Mouse (Mus musculus) R1 (cell line): ENCODE results near the gene 1700008O03Rik.

Experiments
- DNase-seq: peaks from one replicate; pipeline ENCODE4 v3.0.0-alpha.2; 2018; ENCODE audit warnings: low read depth, low spot score

1700008O03Rik gene

DNA sequence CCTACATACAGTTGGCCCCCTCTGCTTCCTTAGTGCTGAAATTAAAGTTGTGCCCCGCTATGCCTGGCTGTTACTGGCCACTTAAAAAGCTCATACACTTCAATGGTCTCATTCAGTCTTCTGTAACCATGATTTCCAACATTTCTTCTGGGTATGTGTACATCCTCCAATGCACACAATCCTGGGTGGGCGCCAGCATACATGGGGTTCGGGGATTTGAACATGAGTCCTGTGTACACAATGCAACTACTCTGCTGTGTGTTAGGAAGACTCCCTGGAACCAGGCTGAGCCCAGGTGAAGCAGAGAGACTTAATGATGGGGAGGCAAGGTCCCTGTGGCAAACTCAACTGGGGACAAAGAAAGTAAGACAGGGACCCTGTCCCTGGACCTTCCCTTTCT, 9.8 kb downstream of the 1700008O03Rik start:
- no peak for DNase-seq

DNA sequence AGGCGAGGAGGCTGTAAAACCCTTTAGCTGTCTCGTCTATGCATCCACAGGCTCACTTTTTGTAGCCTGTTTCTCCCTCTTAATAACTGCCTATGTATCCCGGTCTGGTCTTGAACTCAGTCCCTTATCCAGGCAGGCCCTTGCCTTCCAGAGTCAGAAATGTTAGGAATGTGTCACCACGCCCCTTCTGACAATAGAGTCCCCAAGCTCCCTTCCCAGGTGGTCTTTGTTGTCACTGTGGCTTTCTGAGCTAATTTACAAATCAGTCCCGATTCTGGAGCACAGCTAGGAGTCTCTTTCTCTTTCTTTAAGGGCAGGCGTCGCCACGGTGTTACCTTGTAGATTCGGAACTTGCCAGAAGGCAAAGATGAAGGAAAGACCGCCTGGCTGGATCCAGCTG, 10.4 kb downstream of the 1700008O03Rik start:
- DNase-seq, result peak; percentile 100

- peak; percentile 98 for DNase-seq
These were observed 10.9 kb downstream of the 1700008O03Rik start for GRCm38 (mm10) chr7:44374756-44375155.

DNA sequence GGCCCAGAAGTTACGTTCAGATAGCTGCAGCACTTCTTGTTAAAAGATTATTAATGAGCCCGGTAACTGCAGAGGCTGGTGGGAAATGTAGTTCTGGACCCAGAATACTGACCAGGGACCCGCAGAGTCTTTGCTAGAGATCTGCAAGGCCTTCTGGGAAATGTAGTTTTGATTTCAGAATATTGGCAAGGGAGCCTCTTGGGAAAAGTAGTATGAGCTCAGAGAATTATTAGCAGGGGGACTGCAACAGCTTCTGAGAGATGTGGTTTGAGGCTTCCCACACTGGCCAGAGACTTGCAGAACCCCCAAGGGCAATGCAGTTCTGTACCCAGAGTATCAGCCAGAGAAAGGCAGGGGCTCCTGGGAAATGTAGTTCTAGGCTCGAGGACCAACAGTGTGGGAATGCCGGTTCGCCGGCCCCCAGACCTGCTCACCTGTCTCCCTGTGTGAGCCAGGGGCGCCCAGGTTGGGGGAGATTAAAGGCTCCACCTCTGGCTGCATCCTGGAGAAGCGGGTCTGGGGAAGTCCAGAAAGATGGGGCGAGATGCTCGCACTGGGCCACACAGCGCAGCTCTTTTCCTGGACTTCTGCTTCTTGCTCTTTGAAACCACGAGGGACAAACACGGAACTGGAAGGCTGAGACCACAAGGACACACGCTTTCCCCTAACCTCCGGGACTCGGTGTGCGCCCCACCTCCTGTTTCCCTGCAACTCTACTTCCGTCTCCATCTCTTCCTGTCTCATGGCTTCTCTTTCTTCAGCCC, 11.5 kb downstream of the 1700008O03Rik start:
- peak; percentile 93 for DNase-seq

DNA sequence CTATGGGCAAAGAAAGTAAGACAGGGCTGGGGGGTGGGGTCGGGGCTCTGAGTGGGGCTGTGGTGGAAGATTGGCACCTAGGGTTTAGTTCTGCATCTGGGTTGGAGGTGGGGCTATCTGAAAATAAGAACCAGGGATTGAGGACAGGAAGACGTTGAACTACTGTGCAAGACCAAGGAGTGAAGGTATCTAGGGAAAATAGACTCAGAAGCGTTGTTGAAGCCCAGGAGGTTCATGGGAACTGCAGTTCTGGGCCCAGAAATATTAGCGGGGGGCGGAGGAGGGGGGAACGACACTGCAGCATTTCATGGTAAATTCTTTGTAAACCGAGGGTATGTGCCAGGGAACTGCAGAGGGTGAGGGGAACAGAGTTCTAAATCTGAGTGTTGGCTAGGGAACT, 12.2 kb downstream of the 1700008O03Rik start:
- DNase-seq, result no peak

- no peak for DNase-seq
These were observed 12.9 kb downstream of the 1700008O03Rik start for GRCm38 (mm10) chr7:44372678-44373077.

GRCm38 (mm10) chr7:44360792-44361301, 24.8 kb downstream of the 1700008O03Rik start:
- DNase-seq, result peak; percentile 50

DNA sequence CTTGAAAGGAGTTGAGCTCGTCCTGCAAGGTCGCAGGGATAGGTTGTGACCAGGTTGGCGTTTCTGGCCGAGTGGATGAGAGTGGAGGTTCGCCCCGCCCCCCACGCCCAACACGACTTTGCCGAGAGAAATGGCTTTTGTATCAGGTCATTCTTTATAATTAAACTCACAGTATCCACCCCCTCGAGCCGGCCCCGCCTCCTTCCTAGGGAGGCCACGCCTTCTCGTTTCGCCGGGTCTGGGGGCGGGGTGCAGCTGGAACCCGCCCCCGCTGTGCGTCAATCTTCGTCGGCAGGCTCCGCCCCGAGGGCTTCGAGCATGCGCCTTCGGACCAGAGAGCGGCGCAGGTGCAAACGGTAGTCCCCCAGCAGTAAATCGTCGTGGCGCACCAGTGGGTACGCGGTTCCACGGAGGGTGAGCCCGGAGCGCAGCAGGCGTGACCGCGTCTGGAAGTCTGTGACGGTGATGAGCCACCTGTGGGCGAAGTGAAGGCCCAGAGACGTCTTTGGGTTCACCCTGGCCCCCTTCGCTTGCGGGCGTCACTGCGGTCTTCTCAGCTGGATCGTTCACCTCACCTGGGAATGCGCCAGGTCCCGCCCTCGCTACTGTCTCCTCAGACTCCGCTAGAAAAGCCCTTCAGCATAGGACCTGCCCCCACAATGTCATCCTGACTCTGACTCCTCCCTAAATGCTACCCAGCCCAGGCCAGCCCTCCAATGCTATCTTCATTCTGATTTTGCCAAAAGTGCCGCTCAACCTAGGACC, 25.5 kb downstream of the 1700008O03Rik start:
- DNase-seq, result peak; percentile 95

- peak; percentile 70 for DNase-seq
These were observed 26.6 kb downstream of the 1700008O03Rik start for GRCm38 (mm10) chr7:44358886-44359654.

GRCm38 (mm10) chr7:44358012-44358411, 27.6 kb downstream of the 1700008O03Rik start:
- DNase-seq, result no peak

GRCm38 (mm10) chr7:44357531-44357930, 28.1 kb downstream of the 1700008O03Rik start:
- DNase-seq, result no peak

- peak; percentile 80 for DNase-seq
These were observed 28.8 kb downstream of the 1700008O03Rik start for GRCm38 (mm10) chr7:44356590-44357481.

DNA sequence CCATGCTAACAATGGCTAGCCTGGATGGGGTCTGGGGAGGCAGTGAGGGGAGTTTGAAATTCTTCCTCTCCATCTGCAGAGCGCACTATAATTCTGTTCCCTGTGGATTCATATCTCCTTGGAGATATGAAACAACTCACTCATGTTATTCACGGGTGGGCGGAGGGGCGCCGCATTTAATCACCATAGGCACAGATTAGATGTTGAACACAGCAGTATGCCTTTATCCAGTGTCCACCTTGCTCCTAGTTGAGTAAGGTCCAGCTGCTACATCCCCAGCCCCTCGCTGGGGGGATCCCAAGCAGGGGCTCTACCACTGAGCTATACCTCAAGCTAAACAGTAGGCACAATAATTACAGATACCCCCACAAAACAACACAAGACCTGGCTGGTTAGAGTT, 30.2 kb downstream of the 1700008O03Rik start:
- DNase-seq, result no peak

DNA sequence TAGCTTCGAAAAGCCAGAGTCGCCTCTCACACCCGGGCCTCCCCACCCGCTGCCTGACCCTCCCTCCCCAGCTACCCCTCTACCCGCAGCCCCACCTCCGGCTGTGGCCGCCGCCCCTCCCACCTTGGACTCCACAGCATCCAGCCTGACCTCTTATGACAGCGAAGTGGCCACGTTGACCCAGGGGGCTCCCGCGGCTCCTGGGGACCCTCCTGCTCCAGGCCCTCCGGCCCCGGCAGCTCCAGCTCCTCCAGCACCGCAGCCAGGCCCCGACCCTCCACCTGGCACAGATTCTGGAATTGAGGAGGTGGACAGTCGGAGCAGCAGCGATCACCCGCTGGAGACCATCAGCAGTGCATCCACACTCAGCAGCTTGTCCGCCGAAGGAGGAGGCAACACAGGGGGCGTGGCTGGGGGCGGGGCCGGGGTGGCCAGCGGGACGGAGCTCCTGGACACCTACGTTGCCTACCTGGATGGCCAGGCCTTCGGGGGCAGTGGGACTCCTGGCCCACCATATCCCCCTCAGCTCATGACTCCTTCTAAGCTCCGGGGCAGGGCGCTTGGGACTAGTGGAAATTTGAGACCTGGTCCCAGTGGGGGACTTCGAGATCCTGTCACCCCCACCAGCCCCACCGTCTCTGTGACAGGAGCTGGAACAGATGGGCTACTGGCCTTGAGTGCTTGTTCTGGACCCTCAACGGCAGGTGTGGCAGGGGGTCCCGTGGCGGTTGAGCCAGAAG, 31.8 kb downstream of the 1700008O03Rik start:
- no peak for DNase-seq

- no peak for DNase-seq
These were observed 32.6 kb downstream of the 1700008O03Rik start for GRCm38 (mm10) chr7:44352750-44353600.

DNA sequence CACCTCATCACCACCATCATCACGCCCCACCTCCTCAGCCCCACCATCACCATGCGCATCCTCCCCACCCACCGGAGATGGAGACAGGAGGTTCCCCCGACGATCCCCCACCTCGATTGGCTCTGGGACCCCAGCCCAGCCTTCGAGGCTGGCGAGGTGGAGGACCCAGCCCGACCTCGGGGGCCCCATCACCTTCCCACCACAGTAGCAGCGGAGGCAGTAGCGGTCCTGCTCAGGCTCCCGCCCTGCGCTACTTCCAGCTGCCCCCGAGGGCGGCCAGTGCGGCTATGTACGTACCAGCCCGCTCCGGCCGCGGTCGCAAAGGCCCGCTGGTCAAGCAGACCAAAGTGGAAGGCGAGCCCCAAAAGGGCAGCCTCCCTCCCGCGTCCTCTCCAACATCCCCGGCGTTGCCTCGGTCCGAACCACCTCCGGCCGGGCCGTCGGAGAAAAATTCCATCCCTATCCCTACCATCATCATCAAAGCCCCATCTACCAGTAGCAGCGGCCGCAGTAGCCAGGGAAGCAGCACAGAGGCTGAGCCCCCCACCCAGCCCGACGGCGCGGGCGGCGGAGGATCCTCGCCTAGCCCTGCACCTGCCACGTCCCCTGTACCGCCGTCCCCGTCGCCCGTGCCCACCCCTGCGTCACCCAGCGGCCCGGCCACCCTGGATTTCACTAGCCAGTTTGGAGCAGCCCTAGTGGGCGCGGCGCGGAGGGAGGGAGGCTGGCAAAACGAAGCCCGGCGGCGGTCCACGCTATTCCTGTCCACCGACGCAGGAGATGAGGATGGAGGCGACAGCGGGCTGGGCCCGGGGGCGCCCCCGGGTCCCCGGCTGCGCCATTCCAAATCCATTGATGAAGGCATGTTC, 33.5 kb downstream of the 1700008O03Rik start:
- no peak for DNase-seq

DNA sequence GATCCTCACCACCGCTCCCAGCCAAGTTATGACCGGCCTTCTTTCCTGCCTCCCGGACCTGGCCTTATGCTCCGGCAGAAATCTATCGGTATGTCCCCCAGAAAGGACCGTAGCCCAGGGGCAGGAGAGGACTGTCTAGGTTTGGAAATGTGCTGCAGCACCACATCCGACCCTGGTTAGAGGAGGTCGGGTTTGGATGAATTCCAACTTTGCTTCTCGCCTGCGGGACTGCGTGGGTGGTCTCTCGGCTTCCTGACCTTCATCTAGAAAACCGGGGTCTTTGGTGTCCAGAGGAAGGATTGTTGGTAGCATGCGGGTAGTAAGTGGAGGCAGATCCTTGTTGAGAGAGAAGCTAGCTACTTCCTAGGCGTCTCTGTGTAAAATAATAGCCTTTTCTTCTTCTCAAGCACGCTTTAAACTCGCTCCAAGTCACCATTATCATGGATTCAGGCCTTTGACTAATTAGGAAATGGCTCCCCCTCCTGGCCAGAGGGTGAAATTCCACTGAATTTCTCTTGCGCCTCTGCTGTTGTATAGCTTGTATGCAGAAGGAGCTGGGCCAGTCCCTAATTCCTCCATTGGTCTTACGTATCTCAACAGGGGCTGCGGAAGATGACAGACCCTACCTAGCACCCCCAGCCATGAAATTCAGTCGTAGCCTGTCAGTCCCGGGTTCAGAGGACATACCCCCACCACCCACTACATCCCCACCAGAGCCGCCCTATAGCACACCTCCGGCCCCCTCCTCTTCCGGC, 34.5 kb downstream of the 1700008O03Rik start:
- peak; percentile 94 for DNase-seq

GRCm38 (mm10) chr7:44349043-44349442, 36.6 kb downstream of the 1700008O03Rik start:
- DNase-seq, result peak; percentile 91
